Mouse (Mus musculus) liver, embryonic 14.5 days (tissue): ENCODE results near the gene Gm28360. TPM values are rescaled to one million over a fixed set of nuclear protein-coding genes. Genes with fewer than 3 reads are reported as not detected.
"Not testable (repeated sequence)": the region's sequence is repeated elsewhere in the genome, so short reads cannot be mapped to it uniquely, and the experiment has no call there.

Experiments
- ATAC-seq: fragments of 200-750 bp; cut with Nextera tagmentation; 2 replicates; pipeline ENCODE4 v1.8.0; 2017; ENCODE audit warnings: moderate number of reproducible peaks, mild to moderate bottlenecking, moderate library complexity; ENCODE audit not compliant: insufficient read depth
- DNase-seq, 3 experiments: peaks; one replicate each; pipeline ENCODE4 v3.0.0-alpha.2; 2012 to 2013; ENCODE audit warnings: low read depth in 3 of 3, low spot score in 3 of 3
- H3K27ac ChIP-seq: fragments of 300-500 bp; sonication (generic); 2 replicates; pipeline ENCODE4 v1.5.1; 2014; ENCODE audit warnings: moderate library complexity, mild to moderate bottlenecking, control low read depth, inconsistent platforms
- H3K27me3 ChIP-seq: fragments of 300-500 bp; sonication (generic); 2 replicates; pipeline ENCODE4 v1.6.1; 2014; ENCODE audit warnings: mild to moderate bottlenecking, low read length, moderate library complexity; ENCODE audit not compliant: control insufficient read depth, insufficient read depth
- H3K36me3 ChIP-seq: fragments of 300-500 bp; sonication (generic); replicated peaks from 2 replicates; pipeline ENCODE4 v1.6.1; 2014; ENCODE audit warnings: low read depth; ENCODE audit not compliant: control insufficient read depth, insufficient read depth
- H3K4me1 ChIP-seq, 2 experiments: fragments of 200-500 bp in 1 of 2; fragments of 300-500 bp in 1 of 2; sonication (generic) in 1 of 2; replicated peaks; 2 replicates each; pipeline ENCODE4 v1.6.1; 2012 to 2014; ENCODE audit warnings: antibody characterized with exemption in 1 of 2, inconsistent platforms in 1 of 2, low read length in 1 of 2; ENCODE audit not compliant: control insufficient read depth in 2 of 2, insufficient read depth in 2 of 2
- H3K4me2 ChIP-seq: fragments of 300-500 bp; sonication (generic); 2 replicates; pipeline ENCODE4 v1.6.1; 2014; ENCODE audit warnings: low read depth, mild to moderate bottlenecking, control low read depth, moderate library complexity
- H3K4me3 ChIP-seq, 2 experiments: fragments of 200-500 bp in 1 of 2; fragments of 300-500 bp in 1 of 2; sonication (generic) in 1 of 2; 2 replicates each; pipeline ENCODE4 v1.5.1; 2012 to 2014; ENCODE audit warnings: low read depth in 2 of 2, low read length in 2 of 2, mild to moderate bottlenecking in 2 of 2, control low read depth in 1 of 2, inconsistent platforms in 1 of 2, moderate library complexity in 1 of 2; ENCODE audit not compliant: insufficient read depth in 1 of 2
- H3K9ac ChIP-seq: fragments of 300-500 bp; sonication (generic); replicated peaks from 2 replicates; pipeline ENCODE4 v1.6.1; 2014; ENCODE audit warnings: mild to moderate bottlenecking, control low read depth, moderate library complexity
- H3K9me3 ChIP-seq: fragments of 300-500 bp; sonication (generic); 2 replicates; pipeline ENCODE4 v1.6.1; 2016; ENCODE audit warnings: low read length, mixed read lengths; ENCODE audit not compliant: control insufficient read depth
- WGBS: fragments of 180-500 bp; shearing (Covaris S2); extraction: QIAGEN DNeasy Blood & Tissue Kit; methylation state at CpG from one replicate; pipeline ENCODE4 v1.1.7; 2014; ENCODE audit not compliant: insufficient replicate concordance; 5-methylcytosine and 5-hydroxymethylcytosine counted together
- polyA plus RNA-seq, 2 experiments: library from polyadenylated mRNA; depleted of rRNA in 1 of 2; stranded (reverse) in 1 of 2; unstranded in 1 of 2; fragments of >200 nt; fragmentation: Nextera tagmentation in 1 of 2; extraction: Ambion mirVana in 1 of 2; gene quantifications; 2 replicates each; pipeline versions ENCODE4 v1.2.1 to v1.2.3; 2012 to 2014

The Gm28360 gene
- polyA plus RNA-seq (2012; rRNA removed) (not detected in 2 replicates), polyA plus RNA-seq (2014; fragmentation: Nextera tagmentation; extraction: Ambion mirVana) (not detected in 2 replicates)

GRCm38 (mm10) chr1:117829781-117830180 lies at the start of gene Gm28360:
Gene Gm28360 (plus strand): TSS chr1:117830081.
- not testable (repeated sequence) for H3K27me3 ChIP-seq, H3K4me3 ChIP-seq, H3K27ac ChIP-seq, H3K4me2 ChIP-seq, H3K4me1 ChIP-seq, H3K9ac ChIP-seq, H3K36me3 ChIP-seq, H3K9me3 ChIP-seq, DNase-seq, ATAC-seq
- WGBS: 37% methylated on average over 5 of the region's 5 CpGs

- ATAC-seq, H3K27ac ChIP-seq, H3K4me3 ChIP-seq, H3K36me3 ChIP-seq, H3K9me3 ChIP-seq, H3K9ac ChIP-seq, H3K4me2 ChIP-seq, H3K4me1 ChIP-seq, DNase-seq, H3K27me3 ChIP-seq: not testable (repeated sequence)
- WGBS: 33% methylated on average over 3 of the region's 3 CpGs
Observed at GRCm38 (mm10) chr1:117780833-117781232, 49.0 kb upstream of the Gm28360 start, which contains the start of gene B020011L13Rik. Gene B020011L13Rik (plus strand): TSS chr1:117781133.

DNA sequence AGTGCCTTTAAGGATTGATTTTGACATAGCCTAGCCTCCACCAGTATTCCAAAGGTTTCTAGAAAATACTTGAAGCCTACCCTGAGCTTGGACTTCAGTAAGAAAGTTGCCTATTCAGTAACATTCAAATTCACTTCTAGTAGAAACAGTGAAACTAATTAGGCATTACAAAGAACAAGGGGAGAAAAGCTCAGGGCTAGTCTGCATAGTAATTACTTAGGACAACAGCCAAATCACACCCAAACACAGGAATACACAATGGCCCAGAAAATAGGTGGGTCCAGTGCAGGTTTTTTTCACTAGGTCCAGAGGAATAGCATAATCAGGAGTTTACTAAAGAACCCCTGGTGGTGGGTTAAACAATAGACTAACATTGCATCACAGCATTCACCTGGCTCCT lies 13.6 kb upstream of the Gm28360 start:
- not testable (repeated sequence) for H3K27me3 ChIP-seq, ATAC-seq, H3K9ac ChIP-seq, H3K4me1 ChIP-seq, DNase-seq, H3K9me3 ChIP-seq, H3K4me2 ChIP-seq, H3K4me3 ChIP-seq, H3K36me3 ChIP-seq, H3K27ac ChIP-seq

- not testable (repeated sequence) for H3K4me3 ChIP-seq, H3K9me3 ChIP-seq, H3K4me2 ChIP-seq, H3K27ac ChIP-seq, H3K4me1 ChIP-seq, ATAC-seq, H3K36me3 ChIP-seq, H3K27me3 ChIP-seq, H3K9ac ChIP-seq, DNase-seq
- 67% methylated on average over 3 of the region's 3 CpGs for WGBS
Observed at GRCm38 (mm10) chr1:117851718-117852117, 21.8 kb downstream of the Gm28360 start.

Other genes with a start within 250 kb of the Gm28360 start
- gene Gm28363, start 132.9 kb upstream of the Gm28360 start, polyA plus RNA-seq (2012; rRNA removed): not detected in 2 replicates
- not detected in 2 replicates for gene Gm28363, start 132.9 kb upstream of the Gm28360 start, polyA plus RNA-seq (2014; fragmentation: Nextera tagmentation; extraction: Ambion mirVana)
- not detected in 2 replicates for gene B020011L13Rik, start 48.9 kb upstream of the Gm28360 start, polyA plus RNA-seq (2012; rRNA removed)
- gene B020011L13Rik, start 48.9 kb upstream of the Gm28360 start, polyA plus RNA-seq (2014; fragmentation: Nextera tagmentation; extraction: Ambion mirVana): not detected in 2 replicates
- not detected in 2 replicates for gene Gm28168, start 97.9 kb downstream of the Gm28360 start, polyA plus RNA-seq (2012; rRNA removed)
- not detected in 2 replicates for gene Gm28168, start 97.9 kb downstream of the Gm28360 start, polyA plus RNA-seq (2014; fragmentation: Nextera tagmentation; extraction: Ambion mirVana)
- gene Gm7145, start 135.9 kb downstream of the Gm28360 start, polyA plus RNA-seq (2012; rRNA removed): not detected in 2 replicates
- gene Gm7145, start 135.9 kb downstream of the Gm28360 start, polyA plus RNA-seq (2014; fragmentation: Nextera tagmentation; extraction: Ambion mirVana): not detected in 2 replicates